ENCODE assay signal across 27 mouse cellular contexts in the genomic region with DNA sequence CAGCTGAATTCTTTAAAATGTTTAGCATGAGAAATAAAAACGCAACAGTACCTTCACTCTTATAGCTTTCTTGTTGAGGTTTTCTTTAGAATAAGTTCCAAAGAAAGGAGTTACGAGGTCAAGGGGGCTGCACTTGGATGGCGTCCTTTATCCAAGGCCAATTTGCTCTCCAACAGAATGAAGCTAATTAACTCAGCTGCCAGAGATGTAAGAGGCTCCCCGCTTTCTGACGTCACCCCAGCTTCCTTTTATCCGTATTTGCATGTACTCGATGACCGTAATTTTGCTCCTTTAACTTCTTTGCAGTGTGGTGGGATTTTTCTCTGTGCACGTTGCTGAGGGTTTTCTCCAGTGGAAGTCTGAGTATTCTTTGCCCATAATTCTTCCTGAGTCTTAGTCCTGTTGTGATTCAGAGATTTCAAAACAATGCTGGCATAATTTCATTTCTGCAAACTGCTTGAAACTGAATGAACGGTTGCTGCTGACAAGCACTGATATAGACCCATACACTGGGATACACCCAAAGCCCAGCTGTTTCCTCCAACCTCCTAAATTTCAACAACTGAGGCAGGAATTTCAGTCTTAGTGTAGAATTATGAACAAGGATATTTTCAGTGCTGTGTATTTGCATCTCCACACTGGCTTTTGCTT. TPM values are rescaled to one million over a fixed set of nuclear protein-coding genes. Genes with fewer than 3 reads are reported as not detected.
DNase-seq lines count a peak whose midpoint lies in the region; ATAC-seq and TF ChIP-seq lines count a peak whose summit lies in the region.
"Had no signal": no experiment of that assay in that cellular context is flagged by ENCODE, and none has a peak within 500 bp of the region (broad histone marks: within the 10 kb centered on the region; RNA-seq: fewer than 3 reads in every experiment).

No protein-coding gene starts in this region.

- peak; percentile 26 for DNase-seq in adrenal gland, adult 2 months
- no peak for DNase-seq in adrenal gland, postnatal 4 days (ENCODE audit: low spot score in 2 of 2)
- peak; percentile 26 for DNase-seq in A20 (ENCODE audit: low read depth, low spot score)
- DNase-seq in forebrain, embryonic 11.5 days (ENCODE audit: low spot score) = peak; percentile 69
- DNase-seq in embryo, embryonic 10 days (ENCODE audit: low spot score) = no peak
- no peak for DNase-seq in urinary bladder, postnatal 10 days (ENCODE audit: low spot score)
- DNase-seq: adrenal gland, postnatal 25 days; cerebellum, adult 9-11 months; gastrocnemius, postnatal 14 days; heart, adult 2 months; heart, postnatal 36 days; kidney, adult 11 months; kidney, postnatal 10 days; layer of hippocampus, postnatal 36 days; liver, postnatal 0 days; lung, postnatal 4 days; right cerebral cortex, postnatal 14 days; thymus, adult 2 months had no signal

- H3K4me3 ChIP-seq in forebrain, embryonic 11.5 days (ENCODE audit: low read depth, low read length) = no peak overlapping the region
- H3K4me3 ChIP-seq in intestine, postnatal 0 days (ENCODE audit: low read depth, low read length) = no peak overlapping the region
- H3K4me3 ChIP-seq: embryonic facial prominence, embryonic 13.5 days; heart, adult 2 months; neural tube, embryonic 13.5 days; stomach, embryonic 15.5 days had no signal

- H3K4me2 ChIP-seq in forebrain, embryonic 11.5 days (ENCODE audit: low read depth, low read length, severe bottlenecking) = no peak overlapping the region; the same call in 1 of the 2 replicates
- no peak overlapping the region for H3K4me2 ChIP-seq in intestine, postnatal 0 days (replicated peaks; ENCODE audit: low read depth)
- H3K4me2 ChIP-seq: embryonic facial prominence, embryonic 13.5 days; midbrain, embryonic 11.5 days; neural tube, embryonic 13.5 days; stomach, embryonic 15.5 days had no signal

- no peak for TF ChIP-seq CTCF in intestine, postnatal 0 days (IDR thresholded peaks at IDR 0.05; ENCODE audit: low read depth)

- H3K36me3 ChIP-seq in forebrain, embryonic 11.5 days (ENCODE audit: control insufficient read depth, insufficient read depth, low read length) = no peaks in the 10 kb centered on the region
- no peaks in the 10 kb centered on the region for H3K36me3 ChIP-seq in intestine, postnatal 0 days (ENCODE audit: control insufficient read depth, insufficient read depth)
- H3K36me3 ChIP-seq: embryonic facial prominence, embryonic 13.5 days; neural tube, embryonic 13.5 days; stomach, embryonic 15.5 days had no signal

- no peak overlapping the region for H3K9ac ChIP-seq in forebrain, embryonic 11.5 days (ENCODE audit: low read length)
- no peak overlapping the region for H3K9ac ChIP-seq in intestine, postnatal 0 days (ENCODE audit: low read depth, low read length)
- H3K9ac ChIP-seq: embryonic facial prominence, embryonic 13.5 days; liver, postnatal 0 days; neural tube, embryonic 13.5 days; stomach, embryonic 15.5 days had no signal

- no peaks in the 10 kb centered on the region; the same call in 1 of the 2 replicates for H3K4me1 ChIP-seq in forebrain, embryonic 11.5 days (replicated peaks; ENCODE audit: control insufficient read depth, insufficient read depth, low read length)
- no peaks in the 10 kb centered on the region for H3K4me1 ChIP-seq in intestine, postnatal 0 days (replicated peaks; ENCODE audit: control insufficient read depth, insufficient read depth, low read length)
- H3K4me1 ChIP-seq: neural tube, embryonic 13.5 days had no signal

- ATAC-seq in forebrain, embryonic 11.5 days (replicated peaks; ENCODE audit: low FRiP score) = peak; percentile 87
- peak; percentile 75 for ATAC-seq in granulocyte monocyte progenitor cell, adult 5-6 weeks (replicated peaks; ENCODE audit: poor library complexity, severe bottlenecking)
- no peak for ATAC-seq in intestine, postnatal 0 days
- ATAC-seq: activated CD4-positive, CD25-positive, alpha-beta regulatory T cell, adult 4 months; CD4-positive, CD25-positive, alpha-beta regulatory T cell, adult 4 months; hindbrain, postnatal 0 days; liver, postnatal 0 days had no signal

- H3K9me3 ChIP-seq in forebrain, embryonic 11.5 days (ENCODE audit: control insufficient read depth, low read length) = no peaks in the 10 kb centered on the region
- no peaks in the 10 kb centered on the region for H3K9me3 ChIP-seq in intestine, postnatal 0 days (ENCODE audit: control insufficient read depth)
- H3K9me3 ChIP-seq: embryonic facial prominence, embryonic 13.5 days; neural tube, embryonic 13.5 days; stomach, embryonic 15.5 days had no signal

- H3K27me3 ChIP-seq in forebrain, embryonic 11.5 days (ENCODE audit: control insufficient read depth, insufficient read depth, low read length) = no peaks in the 10 kb centered on the region
- no peaks in the 10 kb centered on the region for H3K27me3 ChIP-seq in intestine, postnatal 0 days (replicated peaks; ENCODE audit: control insufficient read depth, insufficient read depth, low read length)
- H3K27me3 ChIP-seq: embryonic facial prominence, embryonic 13.5 days; neural tube, embryonic 13.5 days; stomach, embryonic 15.5 days had no signal

- WGBS in forebrain, embryonic 11.5 days = 32% methylated on average over 10 of the region's 10 CpGs
- WGBS in intestine, postnatal 0 days = 82% methylated on average over 10 of the region's 10 CpGs

- peak overlapping the region; percentile 62 for H3K27ac ChIP-seq in forebrain, embryonic 11.5 days (ENCODE audit: low read depth, low read length)
- H3K27ac ChIP-seq in intestine, postnatal 0 days (ENCODE audit: low read depth, low read length) = no peak overlapping the region
- H3K27ac ChIP-seq: embryonic facial prominence, embryonic 13.5 days; heart, adult 2 months; hindbrain, postnatal 0 days; neural tube, embryonic 13.5 days; stomach, embryonic 15.5 days had no signal

RNA-seq across cellular contexts. Expression of a gene that starts 48.6 kb away (rescaled TPM):
- 10 to 100 TPM; 12.7 to 17.0 TPM for total RNA-seq in adrenal gland, adult 2 months (2021)
- 1.8 and 2.3 TPM in 2 replicates for polyA plus RNA-seq in adrenal gland, adult 2 months (2012; rRNA removed)
- 10 to 100 TPM; 38.2 TPM for total RNA-seq in adrenal gland, postnatal 4 days (2021)
- polyA plus RNA-seq in forebrain, embryonic 11.5 days (2014; fragmentation: Nextera tagmentation; extraction: Ambion mirVana) = 19.1 and 19.3 TPM in 2 replicates
- total RNA-seq in granulocyte monocyte progenitor cell, adult 5-6 weeks (2014; fragmentation: Nextera tagmentation) = 99.4 and 128 TPM in 2 replicates
- 77.5 and 82.6 TPM in 2 replicates for total RNA-seq in granulocyte monocyte progenitor cell, adult 5-6 weeks (2017)
- 5.5 and 7.0 TPM in 2 replicates for polyA plus RNA-seq in intestine, postnatal 0 days (2015; fragmentation: Nextera tagmentation; extraction: Ambion mirVana)

Comparison
In these comparisons a context has a peak if more than half of its experiments do, and no peak if none do; other contexts are left out.
1. DNase-seq: peak in adrenal gland, adult 2 months (single experiment), A20 (single experiment) and forebrain, embryonic 11.5 days (single experiment); none in adrenal gland, postnatal 4 days (0 of 2), embryo, embryonic 10 days (single experiment) and urinary bladder, postnatal 10 days (single experiment).